Mouse (Mus musculus) embryonic facial prominence, embryonic 10.5 days (tissue): ENCODE data around the gene Gpr155. TPM values are rescaled to one million over a fixed set of nuclear protein-coding genes. Genes with fewer than 3 reads are reported as not detected.
A peak's percentile ranks its signal among the peaks of the same experiment; 100 is the strongest.

Source experiments
- DNase-seq: peaks from one replicate; pipeline ENCODE4 v3.0.0-alpha.2; 2017; ENCODE audit warnings: low spot score
- H3K27ac ChIP-seq: fragments of 300-500 bp; sonication (generic); replicated peaks from 2 replicates; pipeline ENCODE4 v1.5.1; 2016; ENCODE audit warnings: mild to moderate bottlenecking
- H3K27me3 ChIP-seq: fragments of 300-500 bp; sonication (generic); replicated peaks from 2 replicates; pipeline ENCODE4 v1.6.1; 2016; ENCODE audit warnings: low read depth, mild to moderate bottlenecking; ENCODE audit not compliant: poor library complexity, severe bottlenecking
- H3K36me3 ChIP-seq: fragments of 300-500 bp; sonication (generic); replicated peaks from 2 replicates; pipeline ENCODE4 v1.6.1; 2016; ENCODE audit warnings: mild to moderate bottlenecking, moderate library complexity
- H3K4me1 ChIP-seq: fragments of 300-500 bp; sonication (generic); 2 replicates; pipeline ENCODE4 v1.6.1; 2016
- H3K4me3 ChIP-seq: fragments of 300-500 bp; sonication (generic); 2 replicates; pipeline ENCODE4 v1.5.1; 2016; ENCODE audit warnings: mild to moderate bottlenecking, moderate library complexity
- H3K9me3 ChIP-seq: fragments of 300-500 bp; sonication (generic); 2 replicates; pipeline ENCODE4 v1.6.1; 2016; ENCODE audit warnings: mild to moderate bottlenecking
- WGBS: fragments of 180-500 bp; shearing (Covaris S2); methylation state at CpG from one replicate; pipeline ENCODE4 v1.1.7; 2016; 5-methylcytosine and 5-hydroxymethylcytosine counted together
- polyA plus RNA-seq: library from polyadenylated mRNA; unstranded; fragments of >200 nt; fragmentation: Nextera tagmentation; extraction: Ambion mirVana; gene quantifications from 2 replicates; pipeline ENCODE4 v1.2.1, GENCODE M21; 2016

Gpr155 gene
- polyA plus RNA-seq, 1 experiment from 2014 or later, result 4.3 TPM

GRCm38 (mm10) chr2:73312152-73313116 lies 73.9 kb downstream of the Gpr155 start, which contains the start of the genes Scrn3 and Cir1:
Scrn3 (plus strand) TSS chr2:73312601.
Cir1 (minus strand) TSS chr2:73312701.
- no peaks in the 10 kb centered on the region for H3K9me3 ChIP-seq
- WGBS, result under 1% methylated on average over 64 of the region's 64 CpGs
- DNase-seq, result peak; percentile 97
- peaks cover 29% of the 10 kb centered on the region for H3K36me3 ChIP-seq
- H3K27me3 ChIP-seq, result no peaks in the 10 kb centered on the region
- peak within 1 kb of the TSS; percentile 74 for H3K4me3 ChIP-seq
- peak within 1 kb of the TSS; percentile 89 for H3K27ac ChIP-seq
- peaks cover 15% of the 10 kb centered on the region for H3K4me1 ChIP-seq

DNA sequence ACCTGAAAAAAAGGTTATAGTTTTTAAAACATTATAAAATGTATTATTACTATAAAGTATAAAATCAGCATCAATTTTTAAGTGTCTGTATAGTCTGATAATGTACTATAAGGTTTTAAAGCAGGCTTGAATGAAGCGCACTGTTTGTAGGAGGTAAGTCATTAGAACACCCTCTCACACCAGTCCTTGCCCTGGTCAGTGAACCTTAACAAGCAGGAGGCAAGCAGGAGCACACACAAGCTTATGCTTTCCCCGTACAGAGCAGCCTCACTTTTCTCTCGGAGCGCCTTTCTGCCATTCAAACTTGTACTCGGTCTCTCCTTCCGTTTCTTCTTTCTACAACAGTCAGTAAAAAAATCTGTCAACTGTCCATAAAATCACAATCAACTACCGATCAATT lies 80.4 kb downstream of the Gpr155 start:
- no peak for DNase-seq
- WGBS, result 90% methylated on average over 7 of the region's 7 CpGs
- no peak overlapping the region for H3K4me3 ChIP-seq
- no peak overlapping the region for H3K27ac ChIP-seq
- H3K36me3 ChIP-seq, result peaks cover 82% of the 10 kb centered on the region
- no peaks in the 10 kb centered on the region for H3K27me3 ChIP-seq
- H3K4me1 ChIP-seq, result 0 out of 2 replicates have a peak, but pooled peaks cover 2% of the 10 kb centered on the region
- H3K9me3 ChIP-seq, result no peaks in the 10 kb centered on the region

- WGBS, result 92% methylated on average over 5 of the region's 5 CpGs
- peaks cover 79% of the 10 kb centered on the region for H3K36me3 ChIP-seq
- H3K4me1 ChIP-seq, result no peaks in the 10 kb centered on the region
- H3K27ac ChIP-seq, result no peak overlapping the region
- H3K27me3 ChIP-seq, result no peaks in the 10 kb centered on the region
- no peaks in the 10 kb centered on the region for H3K9me3 ChIP-seq
- no peak overlapping the region for H3K4me3 ChIP-seq
- DNase-seq, result no peak
Observed at GRCm38 (mm10) chr2:73304506-73304905, 81.9 kb downstream of the Gpr155 start.

DNA sequence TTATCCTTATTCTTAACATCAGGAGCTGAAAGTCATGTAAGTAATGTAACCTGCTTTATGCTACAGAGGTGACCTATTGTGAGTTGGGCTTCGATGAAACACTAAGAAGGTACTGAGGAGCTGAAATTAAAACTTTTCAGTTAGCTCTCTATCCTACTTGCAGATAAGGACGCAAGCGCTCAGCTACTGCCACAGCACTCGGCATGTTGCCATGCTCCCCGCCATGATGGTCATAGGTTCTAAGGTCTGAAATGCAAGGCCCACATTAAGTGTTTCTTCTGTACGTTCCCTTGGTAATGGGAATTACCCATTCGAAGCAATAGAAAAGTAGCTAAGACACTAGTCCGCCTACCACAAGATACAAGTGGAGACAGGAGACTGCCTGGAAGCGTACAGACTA lies 83.7 kb downstream of the Gpr155 start:
- H3K27me3 ChIP-seq, result no peaks in the 10 kb centered on the region
- peaks cover 67% of the 10 kb centered on the region for H3K36me3 ChIP-seq
- no peaks in the 10 kb centered on the region for H3K9me3 ChIP-seq
- no peaks in the 10 kb centered on the region for H3K4me1 ChIP-seq
- no peak overlapping the region for H3K4me3 ChIP-seq
- WGBS, result 94% methylated on average over 9 of the region's 9 CpGs
- no peak for DNase-seq
- H3K27ac ChIP-seq, result no peak overlapping the region

- Histone ChIP-seq H3K27me3 (no peaks in the 10 kb centered on the region), H3K4me1 (no peaks in the 10 kb centered on the region), H3K4me3 (no peak overlapping the region), H3K27ac (no peak overlapping the region), H3K36me3 (peaks cover 63% of the 10 kb centered on the region), H3K9me3 (no peaks in the 10 kb centered on the region)
- WGBS, result 92% methylated on average over 1 of the region's 1 CpGs
- DNase-seq, result no peak
Observed at GRCm38 (mm10) chr2:73301979-73302378, 84.4 kb downstream of the Gpr155 start.

DNA sequence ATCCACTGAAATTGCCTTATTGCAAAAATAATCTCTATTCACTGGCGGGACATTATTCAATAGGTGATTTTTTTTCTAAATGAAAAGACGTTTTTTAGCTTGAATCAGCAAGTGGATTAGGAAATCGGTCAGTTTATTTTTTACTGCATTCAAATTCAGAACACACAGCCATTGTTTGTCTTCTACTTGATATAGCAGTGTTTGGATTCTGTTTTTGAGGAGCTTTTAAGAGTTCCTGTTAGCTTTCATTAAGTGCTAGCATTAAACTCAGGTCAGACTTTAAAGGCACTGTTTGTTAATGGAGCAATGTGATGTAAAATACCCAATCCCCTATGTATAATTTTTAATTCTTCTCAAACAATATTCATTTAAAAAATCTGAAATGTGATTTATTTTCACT lies 87.5 kb downstream of the Gpr155 start:
- Histone ChIP-seq H3K4me1 (no peaks in the 10 kb centered on the region), H3K27me3 (no peaks in the 10 kb centered on the region), H3K4me3 (no peak overlapping the region), H3K9me3 (no peaks in the 10 kb centered on the region), H3K27ac (no peak overlapping the region), H3K36me3 (peaks cover 46% of the 10 kb centered on the region)
- no peak for DNase-seq
- 88% methylated on average over 3 of the region's 3 CpGs for WGBS

GRCm38 (mm10) chr2:73298154-73298553 lies 88.2 kb downstream of the Gpr155 start:
- Histone ChIP-seq H3K4me1 (no peaks in the 10 kb centered on the region), H3K36me3 (peaks cover 42% of the 10 kb centered on the region), H3K27me3 (no peaks in the 10 kb centered on the region), H3K9me3 (no peaks in the 10 kb centered on the region), H3K4me3 (no peak overlapping the region), H3K27ac (no peak overlapping the region)
- WGBS, result 84% methylated on average over 7 of the region's 7 CpGs
- DNase-seq, result no peak

- H3K4me3 ChIP-seq, result no peak overlapping the region
- no peak for DNase-seq
- peaks cover 33% of the 10 kb centered on the region for H3K36me3 ChIP-seq
- H3K27ac ChIP-seq, result no peak overlapping the region
- H3K9me3 ChIP-seq, result no peaks in the 10 kb centered on the region
- no peaks in the 10 kb centered on the region for H3K27me3 ChIP-seq
- 84% methylated on average over 7 of the region's 7 CpGs for WGBS
- H3K4me1 ChIP-seq, result no peaks in the 10 kb centered on the region
Observed at GRCm38 (mm10) chr2:73295023-73295422, 91.3 kb downstream of the Gpr155 start.

Other genes with a start within 250 kb of the Gpr155 start
- gene Ola1, start 167.6 kb downstream of the Gpr155 start, polyA plus RNA-seq, result 100 and 101 TPM in 2 replicates
- 0.39 and 0.67 TPM in 2 replicates for gene Sp9, start 114.6 kb downstream of the Gpr155 start, polyA plus RNA-seq
- gene Scrn3, start 74.0 kb downstream of the Gpr155 start, polyA plus RNA-seq, result 14.7 and 15.3 TPM in 2 replicates
- 16.8 and 18.0 TPM in 2 replicates for gene Cir1, start 73.9 kb downstream of the Gpr155 start, polyA plus RNA-seq
- gene Wipf1, start 143.2 kb upstream of the Gpr155 start, polyA plus RNA-seq, result 12.0 and 12.7 TPM in 2 replicates
- 0.64 and 0.80 TPM in 2 replicates for gene Chrna1, start 193.8 kb upstream of the Gpr155 start, polyA plus RNA-seq